Mouse (Mus musculus): ENCODE data around the gene Tmem140.

DNA sequence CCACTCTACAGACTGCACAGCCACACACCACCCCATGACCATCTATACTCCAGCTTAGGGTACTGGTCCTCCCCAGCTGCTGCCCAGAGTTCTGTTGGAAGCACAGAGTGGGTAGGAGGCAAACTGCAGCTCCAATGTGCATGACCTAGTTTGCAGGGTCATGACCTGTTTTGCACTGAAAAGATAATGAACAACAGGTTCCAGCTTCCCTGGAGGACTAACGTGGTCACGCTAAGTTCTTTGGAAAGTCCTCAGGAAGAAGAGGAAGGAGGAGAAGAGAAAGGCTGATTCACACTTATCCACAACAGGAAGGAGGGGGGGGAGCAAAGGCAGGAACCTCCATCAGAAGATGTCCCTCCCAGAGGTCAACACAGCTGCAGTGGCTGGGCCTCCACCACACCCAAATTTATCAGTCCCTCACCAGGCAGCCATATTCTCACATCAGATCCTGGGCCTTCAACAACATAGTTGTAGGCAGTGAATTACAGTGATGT, 44.2 kb downstream of the Tmem140 start:
- TF ChIP-seq CTCF (IDR thresholded peaks at IDR 0.05; ENCODE audit: low read depth) (no peak), EP300 (IDR thresholded peaks at IDR 0.05; ENCODE audit: low read depth) (no peak)
